Mouse (Mus musculus) liver, embryonic 16.5 days (tissue): ENCODE data around the gene Vwa3b. TPM values are rescaled to one million over a fixed set of nuclear protein-coding genes. Genes with fewer than 3 reads are reported as not detected.

Source experiments
- ATAC-seq: fragments of 200-750 bp; cut with Nextera tagmentation; 2 replicates; pipeline ENCODE4 v1.8.0; 2017; ENCODE audit warnings: low read depth, mild to moderate bottlenecking, moderate number of reproducible peaks, moderate library complexity
- H3K27ac ChIP-seq: fragments of 300-500 bp; sonication (generic); 2 replicates; pipeline ENCODE4 v1.5.1; 2014; ENCODE audit warnings: mild to moderate bottlenecking, low read length
- H3K27me3 ChIP-seq: fragments of 300-500 bp; sonication (generic); 2 replicates; pipeline ENCODE4 v1.6.1; 2014; ENCODE audit warnings: low read depth, low read length, mixed read lengths; ENCODE audit not compliant: control insufficient read depth, insufficient read depth
- H3K36me3 ChIP-seq: fragments of 300-500 bp; sonication (generic); 2 replicates; pipeline ENCODE4 v1.6.1; 2014; ENCODE audit warnings: mild to moderate bottlenecking; ENCODE audit not compliant: control insufficient read depth, insufficient read depth
- H3K4me1 ChIP-seq: fragments of 300-500 bp; sonication (generic); 2 replicates; pipeline ENCODE4 v1.6.1; 2014; ENCODE audit warnings: low read depth, low read length, mixed read lengths; ENCODE audit not compliant: control insufficient read depth
- H3K4me2 ChIP-seq: fragments of 300-500 bp; sonication (generic); 2 replicates; pipeline ENCODE4 v1.6.1; 2014; ENCODE audit warnings: low read depth, low read length, mixed read lengths
- H3K4me3 ChIP-seq: fragments of 300-500 bp; sonication (generic); 2 replicates; pipeline ENCODE4 v1.5.1; 2014; ENCODE audit warnings: low read depth, mild to moderate bottlenecking, low read length
- H3K9ac ChIP-seq: fragments of 300-500 bp; sonication (generic); 2 replicates; pipeline ENCODE4 v1.6.1; 2014; ENCODE audit warnings: low read depth, low read length
- H3K9me3 ChIP-seq: fragments of 300-500 bp; sonication (generic); replicated peaks from 2 replicates; pipeline ENCODE4 v1.6.1; 2016; ENCODE audit warnings: low read length; ENCODE audit not compliant: control insufficient read depth
- WGBS: fragments of 180-500 bp; shearing (Covaris S2); extraction: QIAGEN DNeasy Blood & Tissue Kit; methylation state at CpG from one replicate; pipeline ENCODE4 v1.1.7; 2014; ENCODE audit not compliant: insufficient replicate concordance; 5-methylcytosine and 5-hydroxymethylcytosine counted together
- polyA plus RNA-seq: library from polyadenylated mRNA; unstranded; fragments of >200 nt; fragmentation: Nextera tagmentation; extraction: Ambion mirVana; gene quantifications from 2 replicates; pipeline ENCODE4 v1.2.1, GENCODE M21; 2015

Gene Vwa3b
- polyA plus RNA-seq, 1 experiment from 2014 or later, result 0.17 TPM

GRCm38 (mm10) chr1:37116574-37116973, 90.2 kb downstream of the Vwa3b start:
- H3K27me3 ChIP-seq, result no peaks in the 10 kb centered on the region
- H3K4me2 ChIP-seq, result no peak overlapping the region
- no peak overlapping the region for H3K9ac ChIP-seq
- H3K4me1 ChIP-seq, result no peaks in the 10 kb centered on the region
- H3K4me3 ChIP-seq, result no peak overlapping the region
- ATAC-seq, result no peak
- WGBS, result 63% methylated on average over 9 of the region's 9 CpGs
- no peaks in the 10 kb centered on the region for H3K36me3 ChIP-seq
- no peaks in the 10 kb centered on the region for H3K9me3 ChIP-seq
- no peak overlapping the region for H3K27ac ChIP-seq

- no peak overlapping the region for H3K4me2 ChIP-seq
- H3K9me3 ChIP-seq, result no peaks in the 10 kb centered on the region
- no peak overlapping the region for H3K27ac ChIP-seq
- H3K4me3 ChIP-seq, result no peak overlapping the region
- no peaks in the 10 kb centered on the region for H3K4me1 ChIP-seq
- ATAC-seq, result no peak
- H3K27me3 ChIP-seq, result no peaks in the 10 kb centered on the region
- H3K9ac ChIP-seq, result no peak overlapping the region
- 75% methylated on average over 5 of the region's 5 CpGs for WGBS
- H3K36me3 ChIP-seq, result no peaks in the 10 kb centered on the region
Measured at GRCm38 (mm10) chr1:37117964-37118363, 91.6 kb downstream of the Vwa3b start.

- ATAC-seq, result no peak
- no peak overlapping the region for H3K4me3 ChIP-seq
- no peaks in the 10 kb centered on the region for H3K9me3 ChIP-seq
- 46% methylated on average over 4 of the region's 4 CpGs for WGBS
- no peaks in the 10 kb centered on the region for H3K27me3 ChIP-seq
- H3K27ac ChIP-seq, result no peak overlapping the region
- H3K36me3 ChIP-seq, result no peaks in the 10 kb centered on the region
- no peak overlapping the region for H3K4me2 ChIP-seq
- no peaks in the 10 kb centered on the region for H3K4me1 ChIP-seq
- no peak overlapping the region for H3K9ac ChIP-seq
Measured at GRCm38 (mm10) chr1:37122306-37122705, 95.9 kb downstream of the Vwa3b start.

GRCm38 (mm10) chr1:37122798-37123197, 96.4 kb downstream of the Vwa3b start:
- Histone ChIP-seq H3K27me3 (no peaks in the 10 kb centered on the region), H3K27ac (no peak overlapping the region), H3K9ac (no peak overlapping the region), H3K36me3 (no peaks in the 10 kb centered on the region), H3K4me3 (no peak overlapping the region), H3K4me2 (no peak overlapping the region), H3K9me3 (no peaks in the 10 kb centered on the region), H3K4me1 (no peaks in the 10 kb centered on the region)
- 57% methylated on average over 3 of the region's 3 CpGs for WGBS
- ATAC-seq, result no peak

GRCm38 (mm10) chr1:37124696-37125349, 98.4 kb downstream of the Vwa3b start:
- ATAC-seq, result no peak
- H3K27me3 ChIP-seq, result no peaks in the 10 kb centered on the region
- H3K4me3 ChIP-seq, result no peak overlapping the region
- H3K27ac ChIP-seq, result no peak overlapping the region
- no peak overlapping the region for H3K4me2 ChIP-seq
- H3K9me3 ChIP-seq, result no peaks in the 10 kb centered on the region
- H3K36me3 ChIP-seq, result no peaks in the 10 kb centered on the region
- WGBS, result 62% methylated on average over 12 of the region's 12 CpGs
- H3K9ac ChIP-seq, result no peak overlapping the region
- no peaks in the 10 kb centered on the region for H3K4me1 ChIP-seq

- H3K36me3 ChIP-seq, result no peaks in the 10 kb centered on the region
- no peaks in the 10 kb centered on the region for H3K9me3 ChIP-seq
- H3K4me2 ChIP-seq, result no peak overlapping the region
- no peak overlapping the region for H3K9ac ChIP-seq
- H3K27me3 ChIP-seq, result no peaks in the 10 kb centered on the region
- no peak for ATAC-seq
- no peaks in the 10 kb centered on the region for H3K4me1 ChIP-seq
- H3K4me3 ChIP-seq, result no peak overlapping the region
- WGBS, result 54% methylated on average over 8 of the region's 8 CpGs
- H3K27ac ChIP-seq, result no peak overlapping the region
Measured at GRCm38 (mm10) chr1:37130012-37130570, 103.7 kb downstream of the Vwa3b start.

- no peaks in the 10 kb centered on the region for H3K36me3 ChIP-seq
- no peaks in the 10 kb centered on the region for H3K9me3 ChIP-seq
- H3K4me1 ChIP-seq, result no peaks in the 10 kb centered on the region
- no peak overlapping the region for H3K4me3 ChIP-seq
- H3K4me2 ChIP-seq, result no peak overlapping the region
- no peak for ATAC-seq
- H3K9ac ChIP-seq, result no peak overlapping the region
- H3K27me3 ChIP-seq, result no peaks in the 10 kb centered on the region
- no peak overlapping the region for H3K27ac ChIP-seq
Measured at GRCm38 (mm10) chr1:37131146-37131545, 104.8 kb downstream of the Vwa3b start.

- Histone ChIP-seq H3K4me2 (no peak overlapping the region), H3K9me3 (no peaks in the 10 kb centered on the region), H3K4me3 (no peak overlapping the region), H3K27me3 (no peaks in the 10 kb centered on the region), H3K27ac (no peak overlapping the region), H3K4me1 (no peaks in the 10 kb centered on the region), H3K9ac (no peak overlapping the region), H3K36me3 (no peaks in the 10 kb centered on the region)
- ATAC-seq, result no peak
- 47% methylated on average over 7 of the region's 7 CpGs for WGBS
Measured at GRCm38 (mm10) chr1:37132433-37132832, 106.0 kb downstream of the Vwa3b start.

- Histone ChIP-seq H3K9me3 (no peaks in the 10 kb centered on the region), H3K27me3 (no peaks in the 10 kb centered on the region), H3K27ac (no peak overlapping the region), H3K4me3 (no peak overlapping the region), H3K4me2 (no peak overlapping the region), H3K4me1 (no peaks in the 10 kb centered on the region), H3K36me3 (no peaks in the 10 kb centered on the region), H3K9ac (no peak overlapping the region)
- WGBS, result 60% methylated on average over 4 of the region's 4 CpGs
- no peak for ATAC-seq
Measured at GRCm38 (mm10) chr1:37145966-37146365, 119.6 kb downstream of the Vwa3b start.
